18 mouse cellular contexts compared by ENCODE assay signal in genomic region chr12:72853406-72854076, GRCm38 (mm10).
A peak's percentile ranks its signal among the peaks of the same experiment; 100 is the strongest.
DNase-seq lines count a peak whose midpoint lies in the region; ATAC-seq and TF ChIP-seq lines count a peak whose summit lies in the region.
"Had no signal": no experiment of that assay in that cellular context is flagged by ENCODE, and none has a peak within 500 bp of the region (broad histone marks: within the 10 kb centered on the region; RNA-seq: fewer than 3 reads in every experiment).

No protein-coding gene starts in this region.

- H3K4me2 ChIP-seq in forebrain, embryonic 16.5 days (ENCODE audit: low read length): no peak overlapping the region
- no peak overlapping the region for H3K4me2 ChIP-seq in hindbrain, embryonic 11.5 days (replicated peaks; ENCODE audit: low read depth, low read length)
- no peak overlapping the region for H3K4me2 ChIP-seq in hindbrain, embryonic 12.5 days (replicated peaks)
- H3K4me2 ChIP-seq in CH12.LX (ENCODE audit: insufficient read depth, low read depth, poor library complexity, severe bottlenecking): peak overlapping the region; percentile 55; the same call in 1 of the 2 replicates

- H3K27ac ChIP-seq in forebrain, embryonic 10.5 days: no peak overlapping the region
- no peak overlapping the region for H3K27ac ChIP-seq in forebrain, embryonic 16.5 days (ENCODE audit: low read length)
- no peak overlapping the region for H3K27ac ChIP-seq in hindbrain, embryonic 11.5 days (ENCODE audit: low read depth, low read length)
- no peak overlapping the region for H3K27ac ChIP-seq in hindbrain, embryonic 12.5 days
- H3K27ac ChIP-seq in CH12.LX (ENCODE audit: insufficient read depth, low read depth): no peak overlapping the region
- no peak overlapping the region for H3K27ac ChIP-seq in limb, embryonic 10.5 days

- H3K27me3 ChIP-seq in forebrain, embryonic 10.5 days (ENCODE audit: poor library complexity, severe bottlenecking): peaks cover 100% of the 10 kb centered on the region
- H3K27me3 ChIP-seq in forebrain, embryonic 16.5 days (replicated peaks; ENCODE audit: control insufficient read depth, insufficient read depth, low read length): peaks cover 71% of the 10 kb centered on the region
- peaks cover 85% of the 10 kb centered on the region for H3K27me3 ChIP-seq in hindbrain, embryonic 11.5 days (ENCODE audit: control insufficient read depth, insufficient read depth, low read length)
- H3K27me3 ChIP-seq in hindbrain, embryonic 12.5 days: peaks cover 92% of the 10 kb centered on the region
- no peaks in the 10 kb centered on the region for H3K27me3 ChIP-seq in CH12.LX (replicated peaks)
- H3K27me3 ChIP-seq in limb, embryonic 10.5 days (ENCODE audit: low read depth, poor library complexity, severe bottlenecking): peaks cover 74% of the 10 kb centered on the region

- H3K36me3 ChIP-seq in forebrain, embryonic 10.5 days (replicated peaks): no peaks in the 10 kb centered on the region
- H3K36me3 ChIP-seq in forebrain, embryonic 16.5 days (ENCODE audit: control insufficient read depth, insufficient read depth): no peaks in the 10 kb centered on the region
- H3K36me3 ChIP-seq in hindbrain, embryonic 11.5 days (ENCODE audit: control insufficient read depth, insufficient read depth, low read length): no peaks in the 10 kb centered on the region
- H3K36me3 ChIP-seq in hindbrain, embryonic 12.5 days: no peaks in the 10 kb centered on the region
- no peaks in the 10 kb centered on the region for H3K36me3 ChIP-seq in CH12.LX (replicated peaks in 1 of 2; ENCODE audit: control insufficient read depth in 1 of 2, insufficient read depth in 1 of 2, low read length in 1 of 2)
- H3K36me3 ChIP-seq in limb, embryonic 10.5 days: no peaks in the 10 kb centered on the region

- TF ChIP-seq POLR2A in CH12.LX (IDR thresholded peaks at IDR 0.05; ENCODE audit: low read depth, low read length): no peak

- H3K9me3 ChIP-seq in forebrain, embryonic 10.5 days: no peaks in the 10 kb centered on the region
- H3K9me3 ChIP-seq in forebrain, embryonic 16.5 days (ENCODE audit: control insufficient read depth, low read length): no peaks in the 10 kb centered on the region
- no peaks in the 10 kb centered on the region for H3K9me3 ChIP-seq in hindbrain, embryonic 11.5 days (ENCODE audit: control insufficient read depth, low read length)
- no peaks in the 10 kb centered on the region for H3K9me3 ChIP-seq in hindbrain, embryonic 12.5 days (replicated peaks)
- H3K9me3 ChIP-seq in CH12.LX (replicated peaks; ENCODE audit: low read length): no peaks in the 10 kb centered on the region
- H3K9me3 ChIP-seq in limb, embryonic 10.5 days (replicated peaks): no peaks in the 10 kb centered on the region

- H3K4me3 ChIP-seq in forebrain, embryonic 10.5 days: peak overlapping the region; percentile 27; the same call in 1 of the 2 replicates
- no peak overlapping the region for H3K4me3 ChIP-seq in forebrain, embryonic 16.5 days (replicated peaks; ENCODE audit: low read length)
- no peak overlapping the region for H3K4me3 ChIP-seq in hindbrain, embryonic 11.5 days (ENCODE audit: low read depth, low read length)
- no peak overlapping the region for H3K4me3 ChIP-seq in hindbrain, embryonic 12.5 days
- H3K4me3 ChIP-seq in CH12.LX (replicated peaks in 1 of 3; ENCODE audit: low read depth in 2 of 3, low read length in 2 of 3, poor library complexity in 1 of 3): no peak overlapping the region
- H3K4me3 ChIP-seq in limb, embryonic 10.5 days: 0 out of 2 replicates have a peak overlapping the region, but pooled peaks have one; percentile 38

- no peak for TF ChIP-seq CTCF in CH12.LX (conservative IDR thresholded peaks at IDR 0.05 in 1 of 2, IDR thresholded peaks at IDR 0.05 in 1 of 2; ENCODE audit: low read depth in 2 of 2, low read length in 2 of 2)

- WGBS in forebrain, embryonic 10.5 days: 20% methylated on average over 13 of the region's 13 CpGs
- WGBS in forebrain, embryonic 16.5 days: 11% methylated on average over 13 of the region's 13 CpGs
- WGBS in hindbrain, embryonic 11.5 days: 31% methylated on average over 13 of the region's 13 CpGs
- 25% methylated on average over 13 of the region's 13 CpGs for WGBS in hindbrain, embryonic 12.5 days
- 44% methylated on average over 13 of the region's 13 CpGs for WGBS in limb, embryonic 10.5 days

- in situ Hi-C loops in CH12.LX (cut with MboI; ENCODE audit: low pct_ligation_motif_present, low pct_unique_long_range_greater_than_20kb, low sequenced_read_pairs): no loop called here

- DNase-seq in forebrain, embryonic 10.5 days (ENCODE audit: extremely low spot score, low spot score): no peak
- DNase-seq in hindbrain, embryonic 11.5 days (ENCODE audit: low spot score): peak; percentile 37
- no peak for DNase-seq in CH12.LX (ENCODE audit: extremely low read depth)
- no peak for DNase-seq in limb, embryonic 10.5 days (ENCODE audit: low spot score)
- DNase-seq in ovary, adult 18-20 months (ENCODE audit: low spot score): no peak
- DNase-seq in T-cell, adult 2 months (ENCODE audit: low spot score): no peak
- DNase-seq: cerebellum, adult 18-20 months; cerebellum, postnatal 25 days; gastrocnemius, postnatal 10 days; heart, adult 18-20 months; layer of hippocampus, postnatal 36 days; liver; thymus, postnatal 14 days had no signal

- ATAC-seq in forebrain, embryonic 16.5 days: no peak
- ATAC-seq in hindbrain, embryonic 11.5 days (ENCODE audit: low FRiP score): no peak
- no peak for ATAC-seq in hindbrain, embryonic 12.5 days (ENCODE audit: low FRiP score)
- ATAC-seq: inflammation-experienced regulatory T-cells, adult 6 months; lung, postnatal 0 days; midbrain, embryonic 16.5 days had no signal

- TF ChIP-seq EP300 in CH12.LX (IDR thresholded peaks at IDR 0.05; ENCODE audit: low read length): no peak

- no peak for TF ChIP-seq RAD21 in CH12.LX (IDR thresholded peaks at IDR 0.05; ENCODE audit: low read depth, low read length)

- dilution Hi-C loops in CH12.LX (cut with MboI; ENCODE audit: extremely low pct_ligation_motif_present, extremely low pct_unique_long_range_greater_than_20kb, low sequenced_read_pairs): no loop called here

- H3K79me2 ChIP-seq in CH12.LX (replicated peaks; ENCODE audit: control insufficient read depth, extremely low read depth, insufficient read depth, poor library complexity, severe bottlenecking): no peaks in the 10 kb centered on the region

- peaks cover 32% of the 10 kb centered on the region for H3K4me1 ChIP-seq in forebrain, embryonic 10.5 days
- H3K4me1 ChIP-seq in forebrain, embryonic 16.5 days (replicated peaks; ENCODE audit: control insufficient read depth, insufficient read depth, low read length): no peaks in the 10 kb centered on the region
- H3K4me1 ChIP-seq in hindbrain, embryonic 11.5 days (replicated peaks; ENCODE audit: control insufficient read depth, insufficient read depth, low read length): no peaks in the 10 kb centered on the region; the same call in 1 of the 2 replicates
- 0 out of 2 replicates have a peak, but pooled peaks cover 5% of the 10 kb centered on the region for H3K4me1 ChIP-seq in hindbrain, embryonic 12.5 days
- H3K4me1 ChIP-seq in CH12.LX (ENCODE audit: control insufficient read depth in 1 of 2, insufficient read depth in 2 of 2): peaks cover 0 to 34% of the 10 kb centered on the region in 2 experiments; a peak in 3 of 4 replicates
- H3K4me1 ChIP-seq in limb, embryonic 10.5 days: peaks cover 12% of the 10 kb centered on the region

- no peak overlapping the region for H3K9ac ChIP-seq in forebrain, embryonic 16.5 days (replicated peaks; ENCODE audit: low read depth, low read length)
- no peak overlapping the region for H3K9ac ChIP-seq in hindbrain, embryonic 11.5 days (ENCODE audit: low read depth, low read length)
- no peak overlapping the region for H3K9ac ChIP-seq in hindbrain, embryonic 12.5 days
- no peak overlapping the region for H3K9ac ChIP-seq in CH12.LX (ENCODE audit: insufficient read depth, low read depth)

TF ChIP-seq in CH12.LX, 34 proteins besides CTCF, POLR2A, EP300 and RAD21:
- TF ChIP-seq BHLHE40 (IDR thresholded peaks at IDR 0.05; ENCODE audit: low read depth, low read length) (no peak), MEF2A (IDR thresholded peaks at IDR 0.05; ENCODE audit: borderline replicate concordance, low read depth, low read length) (peak; percentile 50; the same call in 1 of the 2 replicates)

Comparison
In these comparisons a context has a peak if more than half of its experiments do, and no peak if none do; other contexts are left out.
1. H3K4me3 ChIP-seq: peak in forebrain, embryonic 10.5 days (single experiment) and limb, embryonic 10.5 days (single experiment); none in forebrain, embryonic 16.5 days (single experiment), hindbrain, embryonic 11.5 days (single experiment), hindbrain, embryonic 12.5 days (single experiment) and CH12.LX (0 of 3).